Mouse (Mus musculus): ENCODE data around the gene Copz2.

DNA sequence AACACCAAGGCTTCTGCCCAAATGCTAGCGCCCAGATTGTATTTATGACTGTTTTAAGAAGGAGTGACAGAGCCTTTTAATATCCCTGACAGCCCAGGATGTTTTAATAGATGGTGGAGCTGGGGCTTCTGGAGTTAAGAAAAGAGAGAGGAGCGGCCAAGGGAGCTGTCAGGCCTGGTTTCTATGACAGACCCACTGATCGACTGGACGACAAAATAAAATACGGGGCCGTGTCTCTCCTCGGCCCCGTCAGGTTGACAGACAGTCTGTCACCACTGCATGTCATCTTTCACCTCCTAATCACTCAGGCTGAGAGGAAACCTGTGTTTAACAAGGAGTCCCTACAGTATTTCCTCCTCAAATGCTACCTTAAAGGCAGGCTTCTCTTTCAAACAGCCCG lies 51.7 kb downstream of the Copz2 start:
- TF ChIP-seq CTCF (conservative IDR thresholded peaks at IDR 0.05 in 1 of 2, IDR thresholded peaks at IDR 0.05 in 1 of 2; ENCODE audit: low read depth in 2 of 2, low read length in 2 of 2) (no peak), MAFK (IDR thresholded peaks at IDR 0.05; ENCODE audit: insufficient replicate concordance, low read length) (no peak), EP300 (IDR thresholded peaks at IDR 0.05; ENCODE audit: low read length) (no peak), POLR2A (IDR thresholded peaks at IDR 0.05; ENCODE audit: low read depth, low read length) (no peak), ZC3H11A (IDR thresholded peaks at IDR 0.05; ENCODE audit: low read depth, low read length) (no peak), MAX (IDR thresholded peaks at IDR 0.05; ENCODE audit: low read length) (no peak), NRF1 (IDR thresholded peaks at IDR 0.05; ENCODE audit: low read depth, low read length) (no peak), ELF1 (IDR thresholded peaks at IDR 0.05; ENCODE audit: low read depth, low read length) (no peak), CHD2 (IDR thresholded peaks at IDR 0.05; ENCODE audit: low read length) (no peak), MXI1 (IDR thresholded peaks at IDR 0.05; ENCODE audit: low read depth, low read length) (no peak), TCF12 (IDR thresholded peaks at IDR 0.05; ENCODE audit: low read depth, low read length) (no peak)
